Mouse (Mus musculus): ENCODE data around the gene Slco3a1. TPM values are rescaled to one million over a fixed set of nuclear protein-coding genes. Genes with fewer than 3 reads are reported as not detected.
"Not testable (repeated sequence)": the region's sequence is repeated elsewhere in the genome, so short reads cannot be mapped to it uniquely, and the experiment has no call there.

The Slco3a1 gene
- polyA plus RNA-seq, 1 experiment = 44.9 TPM

GRCm38 (mm10) chr7:74415241-74415640 lies 139.3 kb downstream of the Slco3a1 start:
- Histone ChIP-seq H3K4me3 (ENCODE audit: insufficient read depth, low read depth, low read length) (no peak overlapping the region), H3K27ac (ENCODE audit: insufficient read depth, low read depth, low read length) (no peak overlapping the region), H3K36me3 (ENCODE audit: control insufficient read depth, insufficient read depth, low read length) (no peaks in the 10 kb centered on the region), H3K4me1 (ENCODE audit: control insufficient read depth, insufficient read depth, low read length) (peaks cover 12% of the 10 kb centered on the region; the same call in 1 of the 2 replicates), H3K27me3 (replicated peaks; ENCODE audit: control insufficient read depth, insufficient read depth, low read length) (no peaks in the 10 kb centered on the region)
- WGBS = 96% methylated on average over 6 of the region's 6 CpGs
- TF ChIP-seq CTCF (conservative IDR thresholded peaks at IDR 0.05; ENCODE audit: insufficient read depth, insufficient read length, low read depth, low read length) (no peak), POLR2A (IDR thresholded peaks at IDR 0.05; ENCODE audit: low read depth, low read length) (no peak)
- no peak for DNase-seq

DNA sequence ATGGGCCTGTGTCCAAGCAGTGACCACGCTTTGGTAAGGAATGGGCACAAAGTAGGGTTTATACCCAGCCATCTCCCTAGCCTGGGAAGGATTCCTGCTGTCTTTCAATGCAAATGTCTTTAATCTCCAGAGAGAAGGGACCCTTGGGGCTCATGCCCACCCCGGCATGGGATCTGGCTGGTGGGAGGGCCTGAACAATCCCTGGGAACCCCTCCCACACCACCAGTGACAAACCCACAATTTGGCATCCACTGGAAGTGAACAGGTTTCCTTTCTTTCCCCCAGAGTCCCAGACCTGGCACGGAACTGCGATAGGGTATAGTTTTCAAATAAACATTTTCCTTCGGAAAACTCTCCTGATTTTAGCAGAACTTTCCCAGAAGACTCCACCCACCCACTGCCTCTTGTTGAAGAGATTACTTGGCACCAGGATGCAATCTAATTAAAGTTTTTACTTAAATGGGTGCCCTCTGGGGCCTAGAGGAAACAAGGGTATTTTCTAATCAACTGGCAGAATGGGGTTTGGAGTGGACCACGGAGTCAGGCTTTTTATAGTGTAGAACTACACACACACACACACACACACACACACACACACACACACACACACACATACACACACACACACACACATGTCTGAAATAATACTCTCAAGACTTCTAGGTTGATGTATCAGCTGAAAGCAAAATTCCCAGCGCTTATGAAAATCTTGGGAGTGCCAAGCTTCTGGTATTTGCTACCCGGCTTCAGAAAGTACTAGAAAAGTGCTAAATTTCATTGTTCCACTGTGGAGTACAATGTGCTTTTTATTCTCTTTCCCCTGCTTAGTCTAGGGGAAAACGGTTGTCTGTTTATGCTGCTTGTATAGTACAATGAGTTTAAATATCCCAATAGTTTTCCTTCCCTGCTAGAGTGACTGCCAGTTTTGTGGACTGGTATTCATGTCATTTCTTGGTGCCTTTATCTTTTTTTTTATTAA lies 140.6 kb downstream of the Slco3a1 start:
- H3K27ac ChIP-seq (ENCODE audit: insufficient read depth, low read depth, low read length) = 0 out of 2 replicates have a peak overlapping the region, but pooled peaks have one; percentile 2
- H3K27me3 ChIP-seq (replicated peaks; ENCODE audit: control insufficient read depth, insufficient read depth, low read length) = no peaks in the 10 kb centered on the region
- H3K4me1 ChIP-seq (ENCODE audit: control insufficient read depth, insufficient read depth, low read length) = peaks cover 6% of the 10 kb centered on the region
- 64% methylated on average over 9 of the region's 9 CpGs for WGBS
- DNase-seq = no peak
- H3K36me3 ChIP-seq (ENCODE audit: control insufficient read depth, insufficient read depth, low read length) = no peaks in the 10 kb centered on the region
- no peak for TF ChIP-seq POLR2A (IDR thresholded peaks at IDR 0.05; ENCODE audit: low read depth, low read length)
- no peak for TF ChIP-seq CTCF (conservative IDR thresholded peaks at IDR 0.05; ENCODE audit: insufficient read depth, insufficient read length, low read depth, low read length)
- no peak overlapping the region for H3K4me3 ChIP-seq (ENCODE audit: insufficient read depth, low read depth, low read length)

DNA sequence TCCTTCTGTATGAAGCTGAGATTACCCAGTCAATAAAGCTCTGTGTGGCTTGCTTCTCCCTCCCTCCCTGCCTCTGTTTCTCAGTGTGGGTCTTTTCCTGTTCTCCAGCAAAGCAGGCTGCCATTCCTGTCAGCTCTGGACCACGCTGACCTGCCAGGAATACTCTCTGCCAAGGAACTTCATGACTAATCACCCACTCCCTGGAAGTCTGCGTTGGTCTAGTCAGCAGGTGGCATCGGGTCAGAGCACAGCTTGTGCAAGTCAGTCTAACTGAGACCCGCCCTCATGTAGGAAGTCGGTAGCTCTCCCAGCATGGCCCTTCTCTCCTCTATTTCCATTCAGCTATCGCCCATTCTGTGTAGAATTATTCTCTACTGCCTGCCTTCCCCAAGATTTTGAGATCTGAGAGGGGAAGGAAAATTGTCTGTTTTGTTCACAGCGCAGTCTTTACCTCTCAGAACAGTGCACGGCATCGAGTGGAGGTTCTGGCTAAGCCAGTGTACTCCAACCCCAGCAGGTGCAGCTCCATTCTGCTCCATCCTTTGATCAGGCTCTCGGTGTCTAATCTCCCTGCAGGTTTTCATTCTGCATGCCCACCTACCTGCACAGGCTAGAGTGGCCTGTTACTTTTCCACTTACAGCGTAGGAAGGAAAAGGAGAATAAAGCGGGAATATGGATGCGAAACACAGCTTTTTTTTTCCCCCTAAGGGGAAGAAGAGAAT lies 145.8 kb downstream of the Slco3a1 start:
- H3K4me3 ChIP-seq (ENCODE audit: insufficient read depth, low read depth, low read length) = no peak overlapping the region
- H3K27me3 ChIP-seq (replicated peaks; ENCODE audit: control insufficient read depth, insufficient read depth, low read length) = no peaks in the 10 kb centered on the region
- peak; percentile 93 for DNase-seq
- TF ChIP-seq POLR2A (IDR thresholded peaks at IDR 0.05; ENCODE audit: low read depth, low read length) (no peak), CTCF (conservative IDR thresholded peaks at IDR 0.05; ENCODE audit: insufficient read depth, insufficient read length, low read depth, low read length) (no peak)
- no peaks in the 10 kb centered on the region for H3K36me3 ChIP-seq (ENCODE audit: control insufficient read depth, insufficient read depth, low read length)
- WGBS = 54% methylated on average over 13 of the region's 13 CpGs
- H3K4me1 ChIP-seq (ENCODE audit: control insufficient read depth, insufficient read depth, low read length) = peaks cover 16% of the 10 kb centered on the region
- peak overlapping the region; percentile 66; the same call in 1 of the 2 replicates for H3K27ac ChIP-seq (ENCODE audit: insufficient read depth, low read depth, low read length)

DNA sequence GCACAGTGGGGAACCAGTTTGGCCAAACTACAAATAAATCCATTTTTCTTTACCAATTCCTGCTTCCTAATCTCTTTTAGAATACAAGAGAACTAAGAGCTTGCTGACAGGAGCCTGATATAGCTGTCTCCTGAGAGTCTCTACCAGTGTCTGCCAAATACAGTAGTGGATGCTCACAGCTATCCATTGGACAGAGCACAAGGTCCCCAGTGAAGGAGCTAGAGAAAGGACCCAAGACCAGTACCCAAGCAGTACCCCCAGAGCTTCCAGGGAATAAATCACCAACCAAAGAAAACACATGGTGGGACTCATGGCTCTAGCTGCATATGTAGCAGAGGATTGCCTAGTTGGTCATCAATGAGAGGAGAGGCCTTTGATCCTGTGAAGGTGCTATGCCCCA lies 146.7 kb downstream of the Slco3a1 start:
- not testable (repeated sequence) for H3K4me3 ChIP-seq (ENCODE audit: insufficient read depth, low read depth, low read length); H3K36me3 ChIP-seq (ENCODE audit: control insufficient read depth, insufficient read depth, low read length); H3K27me3 ChIP-seq (replicated peaks; ENCODE audit: control insufficient read depth, insufficient read depth, low read length); DNase-seq; H3K27ac ChIP-seq (ENCODE audit: insufficient read depth, low read depth, low read length)
- peaks cover 11% of the 10 kb centered on the region for H3K4me1 ChIP-seq (ENCODE audit: control insufficient read depth, insufficient read depth, low read length)

- peak; percentile 71 for DNase-seq
- Histone ChIP-seq H3K27ac (ENCODE audit: insufficient read depth, low read depth, low read length) (peak overlapping the region; percentile 91), H3K27me3 (replicated peaks; ENCODE audit: control insufficient read depth, insufficient read depth, low read length) (no peaks in the 10 kb centered on the region), H3K36me3 (ENCODE audit: control insufficient read depth, insufficient read depth, low read length) (no peaks in the 10 kb centered on the region), H3K4me1 (ENCODE audit: control insufficient read depth, insufficient read depth, low read length) (peaks cover 27% of the 10 kb centered on the region), H3K4me3 (ENCODE audit: insufficient read depth, low read depth, low read length) (no peak overlapping the region)
- TF ChIP-seq POLR2A (IDR thresholded peaks at IDR 0.05; ENCODE audit: low read depth, low read length) = no peak
- TF ChIP-seq CTCF (conservative IDR thresholded peaks at IDR 0.05; ENCODE audit: insufficient read depth, insufficient read length, low read depth, low read length) = no peak
- 62% methylated on average over 6 of the region's 6 CpGs for whole genome bisulfite sequencing
These were observed 154.9 kb downstream of the Slco3a1 start for GRCm38 (mm10) chr7:74399729-74400128.

GRCm38 (mm10) chr7:74399154-74399553 lies 155.4 kb downstream of the Slco3a1 start:
- DNase-seq = peak; percentile 69
- TF ChIP-seq POLR2A (IDR thresholded peaks at IDR 0.05; ENCODE audit: low read depth, low read length) (no peak), CTCF (conservative IDR thresholded peaks at IDR 0.05; ENCODE audit: insufficient read depth, insufficient read length, low read depth, low read length) (no peak)
- Histone ChIP-seq H3K27me3 (replicated peaks; ENCODE audit: control insufficient read depth, insufficient read depth, low read length) (no peaks in the 10 kb centered on the region), H3K27ac (ENCODE audit: insufficient read depth, low read depth, low read length) (peak overlapping the region; percentile 91), H3K4me3 (ENCODE audit: insufficient read depth, low read depth, low read length) (no peak overlapping the region), H3K4me1 (ENCODE audit: control insufficient read depth, insufficient read depth, low read length) (peaks cover 27% of the 10 kb centered on the region), H3K36me3 (ENCODE audit: control insufficient read depth, insufficient read depth, low read length) (no peaks in the 10 kb centered on the region)
- WGBS = 58% methylated on average over 4 of the region's 4 CpGs

DNA sequence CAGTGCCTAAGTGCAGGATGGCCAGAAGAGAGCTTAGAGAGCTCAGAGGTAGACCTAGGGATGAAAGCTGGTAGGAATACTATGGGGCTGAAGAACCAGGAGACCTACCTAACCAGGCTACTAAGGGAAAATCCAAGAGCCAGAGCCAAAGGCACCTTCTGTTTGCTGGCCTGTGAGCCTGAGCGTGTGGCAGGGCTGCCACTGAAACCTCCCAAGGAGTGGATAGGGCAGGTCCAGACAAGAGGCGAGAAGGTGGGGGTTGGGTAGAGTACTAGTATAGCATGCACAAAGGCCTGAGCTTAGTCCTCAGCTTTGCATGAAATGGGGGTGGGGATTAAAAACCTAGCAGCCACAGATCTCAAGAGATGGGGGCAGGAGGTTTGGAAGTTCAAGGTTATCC lies 156.3 kb downstream of the Slco3a1 start:
- Histone ChIP-seq H3K36me3 (ENCODE audit: control insufficient read depth, insufficient read depth, low read length) (no peaks in the 10 kb centered on the region), H3K27ac (ENCODE audit: insufficient read depth, low read depth, low read length) (peak overlapping the region; percentile 91), H3K4me3 (ENCODE audit: insufficient read depth, low read depth, low read length) (no peak overlapping the region), H3K27me3 (replicated peaks; ENCODE audit: control insufficient read depth, insufficient read depth, low read length) (no peaks in the 10 kb centered on the region), H3K4me1 (ENCODE audit: control insufficient read depth, insufficient read depth, low read length) (peaks cover 34% of the 10 kb centered on the region)
- 70% methylated on average over 2 of the region's 2 CpGs for WGBS
- no peak for TF ChIP-seq POLR2A (IDR thresholded peaks at IDR 0.05; ENCODE audit: low read depth, low read length)
- no peak for DNase-seq
